Mouse (Mus musculus): ENCODE data around the gene Mad2l2.
"Not testable (repeated sequence)": the region's sequence is repeated elsewhere in the genome, so short reads cannot be mapped to it uniquely, and the experiment has no call there.

Gene Mad2l2

GRCm38 (mm10) chr4:148108565-148109100 lies 21.6 kb upstream of the Mad2l2 start:
- no peak for DNase-seq

GRCm38 (mm10) chr4:148109215-148109614 lies 21.0 kb upstream of the Mad2l2 start:
- no peak for DNase-seq

GRCm38 (mm10) chr4:148112519-148112918 lies 17.7 kb upstream of the Mad2l2 start:
- DNase-seq: no peak

- peak; percentile 96 for DNase-seq
These were observed 15.3 kb upstream of the Mad2l2 start for GRCm38 (mm10) chr4:148114758-148115391.

DNA sequence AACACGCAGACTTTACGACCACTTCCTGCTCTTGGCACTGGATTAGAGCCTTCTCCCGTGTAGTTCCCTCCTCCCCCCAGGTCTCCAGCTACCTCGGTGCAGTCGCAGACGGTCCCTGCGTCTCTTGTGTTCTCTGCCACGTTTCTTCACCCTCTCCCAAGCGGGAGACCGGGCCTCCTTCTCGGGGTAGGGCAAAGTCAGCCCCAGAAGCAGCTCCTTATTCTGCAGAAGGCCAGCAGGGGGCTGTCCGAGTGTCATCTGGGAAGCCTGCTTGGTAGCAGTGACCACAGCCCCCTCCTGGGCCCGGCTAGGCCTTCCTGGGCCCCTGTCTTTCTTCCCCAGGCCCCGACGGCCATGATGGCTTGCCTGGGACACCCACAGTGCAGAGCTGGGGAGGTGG lies 14.7 kb upstream of the Mad2l2 start:
- peak; percentile 93 for DNase-seq

GRCm38 (mm10) chr4:148116657-148117056 lies 13.5 kb upstream of the Mad2l2 start:
- DNase-seq: no peak

DNA sequence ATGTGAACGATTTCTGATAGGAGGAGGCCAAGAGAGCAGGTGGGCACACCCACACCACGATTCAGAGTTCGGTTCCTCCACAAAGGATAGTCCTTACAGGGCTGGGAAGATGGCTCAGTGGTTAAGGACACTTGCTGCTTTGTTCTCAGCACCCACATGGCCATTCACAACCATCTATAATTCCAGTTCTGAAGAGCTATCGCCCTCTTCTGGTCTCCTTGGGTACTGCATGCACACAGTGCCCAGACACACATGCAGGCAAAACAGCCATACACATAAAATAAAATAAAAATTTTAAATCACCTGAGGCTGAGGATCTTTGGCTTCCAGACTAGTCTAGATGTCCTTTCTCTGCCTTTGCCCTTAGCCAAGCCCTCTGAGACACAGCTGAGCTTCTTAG lies 12.8 kb upstream of the Mad2l2 start:
- no peak for DNase-seq

GRCm38 (mm10) chr4:148119578-148119977 lies 10.6 kb upstream of the Mad2l2 start:
- not testable (repeated sequence) for DNase-seq

- no peak for DNase-seq
These were observed 9.6 kb upstream of the Mad2l2 start for GRCm38 (mm10) chr4:148120555-148120954.

DNA sequence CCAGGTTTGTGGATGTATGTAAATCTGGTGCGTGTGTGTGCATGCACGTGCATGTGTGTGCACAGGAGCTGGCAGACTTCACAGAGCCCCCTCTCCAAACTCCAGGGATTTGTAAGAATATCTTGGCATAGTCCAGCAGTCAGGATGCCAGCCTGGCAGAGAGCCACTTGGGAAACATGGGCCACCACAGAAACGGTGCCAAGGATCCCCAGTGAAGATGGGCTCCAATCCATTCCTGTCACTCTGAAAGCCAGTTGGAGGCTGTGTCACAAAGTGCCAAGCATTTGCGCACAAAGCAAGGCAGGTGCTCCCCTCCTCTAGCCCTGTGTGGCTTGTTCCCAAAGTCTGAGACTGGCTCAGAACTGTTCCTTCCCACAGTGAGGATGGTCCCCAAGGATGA lies 8.8 kb upstream of the Mad2l2 start:
- no peak for DNase-seq

GRCm38 (mm10) chr4:148121982-148122693 lies 8.0 kb upstream of the Mad2l2 start:
- no peak for DNase-seq

DNA sequence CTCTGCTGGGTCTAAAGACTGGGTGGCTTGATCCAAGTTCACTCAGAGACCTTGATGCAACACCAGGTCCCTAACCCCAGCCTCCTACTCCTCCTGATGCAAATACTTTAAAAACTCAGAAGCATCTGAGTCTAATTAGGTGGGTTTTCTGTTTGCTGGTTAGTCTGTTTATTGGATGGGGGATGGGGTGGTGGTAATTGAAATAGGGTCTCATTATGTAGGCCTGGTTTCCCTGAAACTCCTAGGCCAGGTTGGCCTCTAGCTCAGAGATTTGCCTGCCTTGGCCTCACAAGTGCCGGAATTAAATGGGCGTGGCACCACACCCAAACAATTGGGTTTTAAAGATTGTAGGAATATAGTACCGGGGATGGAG lies 7.5 kb upstream of the Mad2l2 start:
- DNase-seq: no peak

DNA sequence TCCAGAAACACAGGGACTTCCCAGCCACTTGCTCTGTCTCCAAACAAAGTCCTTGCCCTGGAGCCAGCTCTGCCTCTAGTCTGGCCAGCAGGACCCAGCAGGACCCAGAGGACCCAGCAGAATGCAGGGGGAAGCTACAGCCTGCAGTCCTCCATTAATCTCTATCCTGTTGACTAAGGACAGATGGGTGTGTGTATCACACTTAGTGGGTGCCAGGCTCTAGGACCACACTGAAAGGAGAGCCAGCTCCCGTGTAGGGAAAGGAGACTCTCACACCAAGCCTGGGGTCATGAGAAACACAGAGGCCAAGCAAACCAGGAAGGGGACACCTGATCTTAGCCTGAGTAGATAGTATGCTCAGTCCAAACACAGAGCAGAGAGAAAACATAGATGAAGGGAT lies 1.9 kb upstream of the Mad2l2 start:
- DNase-seq: no peak

DNA sequence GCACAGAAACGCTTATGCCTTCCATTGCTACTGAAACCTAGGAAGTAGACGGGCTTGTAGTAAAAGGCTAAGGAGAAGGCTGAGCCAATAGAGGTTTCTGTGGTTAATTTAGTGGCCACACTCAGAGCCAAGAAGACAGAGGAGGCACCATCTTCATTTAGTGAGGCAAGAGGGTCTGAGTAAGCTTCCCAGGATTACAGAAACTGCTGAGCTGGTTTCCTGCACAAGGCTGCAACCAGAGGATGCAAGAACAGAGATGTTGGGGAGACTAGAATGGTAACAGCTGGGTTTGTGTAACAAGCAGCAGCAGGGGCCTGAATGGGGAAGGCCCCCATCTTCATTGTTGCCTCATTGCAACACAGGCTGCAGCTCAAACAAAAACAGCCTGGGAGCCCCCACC lies 1.5 kb upstream of the Mad2l2 start:
- no peak for DNase-seq

- DNase-seq: peak; percentile 83
These were observed 603 bp downstream of the Mad2l2 start, which contains the start of gene Draxin for GRCm38 (mm10) chr4:148130561-148131413. TSS of gene Draxin (minus strand) at chr4:148130698.

- DNase-seq: no peak
These were observed 1.4 kb downstream of the Mad2l2 start for GRCm38 (mm10) chr4:148131497-148132081.

DNA sequence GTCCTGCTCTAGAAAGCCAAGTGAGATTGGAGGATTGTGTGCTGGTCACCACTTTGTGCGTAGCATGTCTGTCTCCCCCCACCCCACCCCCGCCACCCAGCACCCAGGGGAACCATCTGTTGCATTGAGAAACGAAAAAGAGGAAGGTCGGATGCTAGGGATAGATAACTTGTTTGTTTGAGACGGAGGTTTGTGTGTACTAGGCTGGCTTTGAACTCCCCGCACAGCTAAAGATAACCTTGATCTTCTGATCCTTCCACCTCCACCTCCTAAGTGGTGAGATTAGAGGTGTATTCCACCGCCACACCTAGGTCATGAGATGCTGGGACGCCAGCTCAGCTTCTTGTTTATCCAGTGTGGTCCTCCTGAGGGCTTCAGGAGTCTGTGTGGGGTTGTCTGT lies 4.8 kb downstream of the Mad2l2 start:
- no peak for DNase-seq

GRCm38 (mm10) chr4:148137503-148137902 lies 7.3 kb downstream of the Mad2l2 start:
- no peak for DNase-seq

DNA sequence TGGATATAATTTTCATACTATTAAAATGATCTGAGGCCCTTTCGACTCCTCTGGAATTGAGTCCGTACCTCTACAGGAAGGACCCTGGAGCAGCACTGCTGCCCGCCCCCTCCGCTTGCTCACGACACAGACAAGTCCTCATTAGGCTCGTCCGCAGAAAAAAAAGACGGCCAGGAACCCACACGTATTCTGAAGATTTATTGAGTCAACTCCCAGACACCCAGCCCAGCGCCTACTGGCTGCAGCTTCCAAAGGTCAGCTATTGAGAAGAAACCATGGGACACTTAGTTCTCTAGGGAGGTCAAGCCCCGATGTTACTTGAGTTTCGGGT lies 9.5 kb downstream of the Mad2l2 start:
- no peak for DNase-seq

- DNase-seq: peak; percentile 99
These were observed 10.2 kb downstream of the Mad2l2 start for GRCm38 (mm10) chr4:148140098-148141011.

GRCm38 (mm10) chr4:148143721-148144120 lies 13.5 kb downstream of the Mad2l2 start:
- no peak for DNase-seq

DNA sequence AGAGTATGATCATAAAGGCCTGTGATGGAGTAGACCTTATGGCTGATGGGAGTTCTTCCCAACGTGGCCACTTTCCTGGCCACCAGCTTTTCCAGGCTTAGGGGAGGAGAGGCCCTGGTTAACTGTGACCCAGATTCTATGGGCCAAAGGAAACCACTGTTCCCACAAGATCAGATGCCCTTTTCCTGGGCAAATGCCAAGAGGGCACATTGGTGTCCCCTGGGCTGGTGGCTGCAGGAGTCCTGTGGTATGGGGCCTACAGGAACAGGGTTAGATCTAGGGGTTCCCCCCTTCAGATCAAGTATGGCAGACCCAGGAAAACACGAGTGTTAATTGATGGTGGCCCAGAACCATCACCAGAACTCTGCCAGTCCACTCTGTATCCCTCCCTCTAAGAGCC lies 17.5 kb downstream of the Mad2l2 start:
- peak; percentile 90 for DNase-seq

All from heart, adult 11 months (tissue).